Mouse (Mus musculus) bone marrow, adult 2 months (tissue): Measurements from ENCODE around the gene Dicer1.

Experiments used
- CTCF ChIP-seq: fragments of 200-500 bp; IDR thresholded peaks from 2 replicates; pipeline ENCODE4 v1.5.1; 2011; ENCODE audit warnings: low read length, control low read depth; ENCODE audit not compliant: control insufficient read depth, insufficient read depth
- POLR2A ChIP-seq: fragments of 200-500 bp; IDR thresholded peaks from 2 replicates; pipeline ENCODE4 v1.6.1; 2011; ENCODE audit warnings: low read depth, mild to moderate bottlenecking, control low read depth, low read length, borderline replicate concordance; ENCODE audit not compliant: control insufficient read depth

GRCm38 (mm10) chr12:104767183-104767582, 15.4 kb upstream of the Dicer1 start:
- TF ChIP-seq POLR2A (no peak), CTCF (peak; percentile 43; the same call in 1 of the 2 replicates)
